Mouse (Mus musculus) lung, postnatal 0 days (tissue): ENCODE data around the gene Bnipl.

Experiments
- CTCF ChIP-seq: IDR thresholded peaks from 2 replicates; pipeline ENCODE4 v1.5.1; 2016; ENCODE audit warnings: antibody characterized with exemption, mild to moderate bottlenecking
- EP300 ChIP-seq: IDR thresholded peaks from 2 replicates; pipeline ENCODE4 v1.6.1; 2016; ENCODE audit warnings: antibody characterized with exemption, mild to moderate bottlenecking, control low read depth

DNA sequence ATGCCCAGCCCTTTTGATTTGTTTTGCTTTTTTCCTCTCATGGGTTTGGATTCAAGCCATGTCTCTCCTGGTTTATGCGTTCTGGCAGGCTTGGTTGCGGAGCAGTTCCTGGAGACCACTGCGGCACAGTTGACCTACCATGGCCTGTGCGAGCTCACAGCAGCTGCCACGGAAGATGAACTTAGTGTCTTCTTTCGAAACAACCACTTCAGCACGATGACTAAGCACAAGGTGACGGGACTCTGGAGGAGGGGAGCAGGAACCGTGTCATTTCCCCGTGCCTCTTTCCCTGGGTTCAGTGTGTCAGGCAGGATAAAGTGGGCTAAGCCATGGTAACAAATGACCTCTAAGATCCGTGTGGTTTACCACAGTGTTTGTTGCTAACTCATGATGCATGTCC lies 42.5 kb upstream of the Bnipl start:
- no peak for TF ChIP-seq EP300
- TF ChIP-seq CTCF: no peak
